Mouse (Mus musculus) testis, adult 2 months (tissue): ENCODE data around the gene Tmod2.

Experiments used
- CTCF ChIP-seq: fragments of 200-500 bp; IDR thresholded peaks from 2 replicates; pipeline ENCODE4 v1.5.1; 2012; ENCODE audit warnings: low read depth, mild to moderate bottlenecking, inconsistent platforms, low read length, moderate library complexity; ENCODE audit not compliant: control insufficient read depth, insufficient read depth, insufficient replicate concordance
- POLR2A ChIP-seq: fragments of 200-500 bp; IDR thresholded peaks from 2 replicates; pipeline ENCODE4 v1.6.1; 2012; ENCODE audit warnings: low read depth, mild to moderate bottlenecking, inconsistent platforms, low read length, moderate library complexity; ENCODE audit not compliant: control insufficient read depth

- TF ChIP-seq POLR2A (no peak), CTCF (no peak)
Observed at GRCm38 (mm10) chr9:75597596-75597995, 13.5 kb downstream of the Tmod2 start.
